Mouse (Mus musculus) G1E (cell line): ENCODE results near the gene BC049715. TPM values are rescaled to one million over a fixed set of nuclear protein-coding genes. Genes with fewer than 3 reads are reported as not detected.

Source experiments
- ATAC-seq: 2 replicates; pipeline ENCODE4 v1.8.0; 2016; ENCODE audit warnings: mild to moderate bottlenecking; ENCODE audit not compliant: insufficient number of reproducible peaks, poor library complexity, low FRiP score, severe bottlenecking; ENCODE audit errors: extremely low read depth
- DNase-seq: peaks from one replicate; pipeline ENCODE4 v3.0.0; 2012; ENCODE audit warnings: low spot score
- H3K27me3 ChIP-seq: 2 replicates; pipeline ENCODE4 v1.6.1; 2012; ENCODE audit warnings: mild to moderate bottlenecking, low read length, inconsistent platforms; ENCODE audit not compliant: insufficient read depth
- H3K36me3 ChIP-seq: replicated peaks from 2 replicates; pipeline ENCODE3; 2012; ENCODE audit warnings: mild to moderate bottlenecking, inconsistent platforms
- H3K4me1 ChIP-seq: 2 replicates; pipeline ENCODE4 v1.6.1; 2012; ENCODE audit warnings: low read depth, low read length, inconsistent platforms, mixed read lengths; ENCODE audit not compliant: insufficient read depth
- H3K4me3 ChIP-seq: 2 replicates; pipeline ENCODE4 v1.5.1; 2012; ENCODE audit warnings: low read depth, mild to moderate bottlenecking, inconsistent platforms, low read length, moderate library complexity, mixed read lengths
- H3K9me3 ChIP-seq: replicated peaks from 2 replicates; pipeline ENCODE4 v1.6.1; 2012; ENCODE audit warnings: inconsistent platforms
- CTCF ChIP-seq: IDR thresholded peaks from 2 replicates; pipeline ENCODE4 v1.5.1; 2012; ENCODE audit warnings: low read depth, low read length, inconsistent platforms, mixed read lengths
- GATA1 ChIP-seq: IDR thresholded peaks from 2 replicates; pipeline ENCODE4 v1.6.1; 2012; ENCODE audit warnings: borderline replicate concordance, low read length, inconsistent platforms, mixed read lengths
- GATA2 ChIP-seq: IDR thresholded peaks from 2 replicates; pipeline ENCODE4 v1.6.1; 2012; ENCODE audit warnings: low read depth, low read length, inconsistent platforms, borderline replicate concordance
- POLR2AphosphoS5 ChIP-seq: IDR thresholded peaks from 2 replicates; pipeline ENCODE4 v1.6.1; 2012; ENCODE audit warnings: low read depth, low read length, inconsistent platforms; ENCODE audit not compliant: insufficient replicate concordance
- TAL1 ChIP-seq: conservative IDR thresholded peaks from 2 replicates; pipeline ENCODE4 v1.6.1; 2012; ENCODE audit warnings: low read depth, low read length, inconsistent platforms, mixed read lengths
- polyA plus RNA-seq: library from polyadenylated mRNA; stranded (reverse); fragments of >175 nt; gene quantifications from 2 replicates; pipeline ENCODE4 v1.2.3, GENCODE M21; 2012
- total RNA-seq, 2 experiments: library from RNA; stranded (forward) in 1 of 2; stranded (reverse) in 1 of 2; fragments of 200-1000 nt in 1 of 2; fragments of >200 nt in 1 of 2; fragmentation: Nextera tagmentation in 1 of 2; gene quantifications; 2 replicates each; pipeline ENCODE4 v1.2.3; 2014 to 2017

BC049715 gene
- total and polyA plus RNA-seq, 3 experiments = 1.5 to 2.6 (median 2.0) TPM

DNA sequence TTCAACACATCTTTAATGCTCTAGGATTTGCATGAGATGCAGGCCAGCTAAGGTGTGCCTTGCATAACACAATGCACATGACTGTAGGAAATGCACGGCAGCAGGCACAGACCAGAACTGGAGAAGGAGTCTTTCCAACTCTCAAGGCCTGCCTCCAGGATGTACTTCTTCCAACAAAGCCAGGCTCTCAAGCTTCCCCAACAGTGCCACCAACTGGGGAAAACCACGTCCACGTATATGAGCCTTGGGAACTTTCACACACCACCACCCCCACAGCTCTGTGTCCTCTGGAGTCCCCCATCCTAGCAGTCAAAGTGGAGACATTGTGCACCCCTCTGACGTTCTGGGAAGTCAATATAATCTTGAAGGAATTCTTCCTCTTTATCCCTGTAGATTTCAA lies 14.3 kb upstream of the BC049715 start:
- Histone ChIP-seq H3K9me3 (no peaks in the 10 kb centered on the region), H3K27me3 (no peaks in the 10 kb centered on the region), H3K4me1 (peaks cover 42% of the 10 kb centered on the region), H3K4me3 (no peak overlapping the region), H3K36me3 (peaks cover 80% of the 10 kb centered on the region)
- TF ChIP-seq TAL1 (no peak), CTCF (no peak), POLR2AphosphoS5 (no peak), GATA2 (no peak), GATA1 (no peak)
- DNase-seq (no peak), ATAC-seq (no peak)

- H3K9me3 ChIP-seq = no peaks in the 10 kb centered on the region
- H3K36me3 ChIP-seq = peaks cover 93% of the 10 kb centered on the region
- no peak overlapping the region for H3K4me3 ChIP-seq
- no peaks in the 10 kb centered on the region for H3K27me3 ChIP-seq
- ATAC-seq (no peak), DNase-seq (no peak)
- TF ChIP-seq TAL1 (no peak), CTCF (no peak), GATA1 (no peak), POLR2AphosphoS5 (no peak), GATA2 (no peak)
- H3K4me1 ChIP-seq = peaks cover 41% of the 10 kb centered on the region
These were observed 12.0 kb upstream of the BC049715 start for GRCm38 (mm10) chr6:136815381-136815780.

GRCm38 (mm10) chr6:136816826-136817225 lies 10.6 kb upstream of the BC049715 start:
- H3K4me1 ChIP-seq = peaks cover 44% of the 10 kb centered on the region
- no peak for DNase-seq

DNA sequence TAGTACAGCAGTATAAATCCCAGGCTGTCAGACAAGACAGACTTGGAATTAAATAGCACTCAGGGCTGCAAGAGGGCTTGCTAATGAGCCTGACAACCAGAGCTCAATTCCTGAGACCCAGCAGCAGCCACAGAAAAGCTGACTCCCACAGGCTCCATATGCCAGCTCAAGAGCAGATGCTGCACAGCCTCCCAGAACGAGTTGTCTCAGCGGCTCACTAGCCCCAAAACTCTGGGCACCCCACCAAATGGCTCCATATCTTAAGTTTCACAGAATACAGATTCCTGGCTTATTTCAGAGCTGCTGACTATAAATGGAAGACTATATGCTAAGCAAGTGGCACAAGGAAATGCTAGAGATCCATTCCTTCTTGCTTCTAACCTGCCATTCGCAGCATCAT lies 9.9 kb upstream of the BC049715 start:
- H3K4me3 ChIP-seq = no peak overlapping the region
- H3K4me1 ChIP-seq = peaks cover 51% of the 10 kb centered on the region
- no peak for TF ChIP-seq GATA2
- DNase-seq (no peak), ATAC-seq (no peak)
- H3K27me3 ChIP-seq = no peaks in the 10 kb centered on the region
- H3K9me3 ChIP-seq = no peaks in the 10 kb centered on the region
- peaks cover 94% of the 10 kb centered on the region for H3K36me3 ChIP-seq

More at GRCm38 (mm10) chr6:136816826-136817225, 10.6 kb upstream of the BC049715 start:
- H3K4me3 ChIP-seq = no peak overlapping the region
- no peaks in the 10 kb centered on the region for H3K27me3 ChIP-seq
- peaks cover 93% of the 10 kb centered on the region for H3K36me3 ChIP-seq
- TF ChIP-seq GATA1 = no peak
- no peak for TF ChIP-seq CTCF
- TF ChIP-seq POLR2AphosphoS5 = no peak
- TF ChIP-seq GATA2 = no peak
- no peak for TF ChIP-seq TAL1
- H3K9me3 ChIP-seq = no peaks in the 10 kb centered on the region
- no peak for ATAC-seq

DNA sequence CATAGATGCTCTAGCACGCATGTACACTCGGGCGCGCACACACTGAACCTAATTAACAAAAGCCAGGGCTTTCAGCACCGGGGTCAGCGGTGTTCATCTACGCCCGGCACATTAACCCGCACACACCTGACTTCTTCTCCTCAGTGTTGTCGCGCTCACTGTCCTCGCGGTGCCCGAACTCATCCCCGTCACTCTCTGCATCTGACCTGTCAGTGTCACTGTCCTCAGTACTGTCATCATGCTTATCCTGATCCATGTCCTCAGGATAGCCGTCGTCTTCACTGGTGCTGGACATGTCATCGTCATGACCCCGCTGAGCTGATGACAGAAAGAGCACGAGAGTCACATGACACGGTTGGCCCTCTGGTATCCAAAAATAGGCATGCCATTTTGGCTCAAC lies 7.0 kb upstream of the BC049715 start:
- ATAC-seq (no peak), DNase-seq (no peak)
- no peak for TF ChIP-seq POLR2AphosphoS5
- TF ChIP-seq GATA1 = no peak
- no peak for TF ChIP-seq GATA2
- TF ChIP-seq TAL1 = no peak
- TF ChIP-seq CTCF = no peak
- Histone ChIP-seq H3K36me3 (peaks cover 93% of the 10 kb centered on the region), H3K9me3 (no peaks in the 10 kb centered on the region), H3K4me3 (peak overlapping the region; percentile 18; the same call in 1 of the 2 replicates), H3K27me3 (no peaks in the 10 kb centered on the region), H3K4me1 (peaks cover 42% of the 10 kb centered on the region)

DNA sequence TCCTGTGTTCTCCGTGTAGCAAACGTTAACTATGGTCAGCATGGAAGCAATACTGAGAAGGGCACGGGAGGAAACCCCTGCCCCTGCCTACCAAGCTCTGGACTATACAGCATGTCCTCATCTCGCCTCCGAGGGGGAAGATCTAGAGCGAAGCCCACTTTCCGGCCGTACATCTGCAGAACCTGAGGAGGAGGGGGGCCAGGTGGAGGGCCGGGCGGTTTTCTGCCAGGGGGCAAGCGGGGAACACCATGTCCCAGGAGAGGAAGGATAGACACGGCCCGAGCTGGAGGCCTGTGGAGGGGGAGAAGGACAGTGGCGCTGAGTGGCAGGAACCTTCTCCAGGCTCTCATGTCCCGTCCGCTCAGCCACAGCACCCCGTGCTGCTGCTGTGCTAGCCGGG lies 6.3 kb upstream of the BC049715 start:
- Histone ChIP-seq H3K27me3 (no peaks in the 10 kb centered on the region), H3K9me3 (no peaks in the 10 kb centered on the region), H3K36me3 (peaks cover 90% of the 10 kb centered on the region), H3K4me3 (no peak overlapping the region), H3K4me1 (peaks cover 43% of the 10 kb centered on the region)
- no peak for TF ChIP-seq POLR2AphosphoS5
- TF ChIP-seq TAL1 = no peak
- no peak for TF ChIP-seq CTCF
- DNase-seq (no peak), ATAC-seq (no peak)

DNA sequence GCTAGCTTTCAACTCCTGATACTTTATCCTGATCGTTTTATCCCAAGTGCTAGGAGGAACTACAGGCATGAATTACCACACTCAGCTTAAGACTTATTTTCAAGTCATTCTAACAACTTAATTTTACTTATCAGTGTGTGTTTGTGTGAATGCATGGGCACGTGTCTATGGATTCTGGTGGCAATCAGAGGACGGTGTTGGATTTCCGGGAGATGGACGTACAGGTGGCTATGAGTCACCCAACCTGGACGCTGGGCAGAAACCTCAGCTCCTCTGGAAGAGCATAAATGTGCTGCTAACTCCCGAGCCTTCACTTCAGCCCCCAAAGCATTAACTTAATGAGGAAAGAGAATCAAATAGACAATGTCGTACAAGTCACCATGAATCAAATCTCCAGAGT lies 2.4 kb upstream of the BC049715 start:
- Histone ChIP-seq H3K9me3 (no peaks in the 10 kb centered on the region), H3K4me1 (peaks cover 44% of the 10 kb centered on the region), H3K4me3 (no peak overlapping the region), H3K27me3 (no peaks in the 10 kb centered on the region), H3K36me3 (peaks cover 52% of the 10 kb centered on the region)
- DNase-seq (no peak), ATAC-seq (no peak)
- TF ChIP-seq TAL1 = no peak
